Mouse (Mus musculus) forebrain, embryonic 13.5 days (tissue): ENCODE data around the gene Padi3. TPM values are rescaled to one million over a fixed set of nuclear protein-coding genes. Genes with fewer than 3 reads are reported as not detected.

Experiments
- ATAC-seq: fragments of 200-750 bp; cut with Nextera tagmentation; 2 replicates; pipeline ENCODE4 v1.8.0; 2017
- H3K27ac ChIP-seq: fragments of 300-500 bp; sonication (generic); 2 replicates; pipeline ENCODE4 v1.5.1; 2015; ENCODE audit warnings: inconsistent platforms, mild to moderate bottlenecking, moderate library complexity
- H3K27me3 ChIP-seq: fragments of 300-500 bp; sonication (generic); 2 replicates; pipeline ENCODE4 v1.6.1; 2015; ENCODE audit warnings: mild to moderate bottlenecking, inconsistent platforms
- H3K36me3 ChIP-seq: fragments of 300-500 bp; sonication (generic); 2 replicates; pipeline ENCODE4 v1.6.1; 2015; ENCODE audit warnings: mild to moderate bottlenecking, inconsistent platforms; ENCODE audit not compliant: poor library complexity, severe bottlenecking
- H3K4me1 ChIP-seq: fragments of 300-500 bp; sonication (generic); 2 replicates; pipeline ENCODE4 v1.6.1; 2015; ENCODE audit warnings: inconsistent platforms
- H3K4me2 ChIP-seq: fragments of 300-500 bp; sonication (generic); 2 replicates; pipeline ENCODE4 v1.6.1; 2015; ENCODE audit warnings: inconsistent platforms, mild to moderate bottlenecking, moderate library complexity
- H3K4me3 ChIP-seq: fragments of 300-500 bp; sonication (generic); 2 replicates; pipeline ENCODE4 v1.5.1; 2015; ENCODE audit warnings: mild to moderate bottlenecking, inconsistent platforms
- H3K9ac ChIP-seq: fragments of 300-500 bp; sonication (generic); 2 replicates; pipeline ENCODE4 v1.6.1; 2015; ENCODE audit warnings: mild to moderate bottlenecking, inconsistent platforms
- H3K9me3 ChIP-seq: fragments of 300-500 bp; sonication (generic); replicated peaks from 2 replicates; pipeline ENCODE4 v1.6.1; 2016; ENCODE audit warnings: inconsistent platforms
- WGBS: fragments of 180-500 bp; shearing (Covaris S2); methylation state at CpG from one replicate; pipeline ENCODE4 v1.1.7; 2015; 5-methylcytosine and 5-hydroxymethylcytosine counted together
- polyA plus RNA-seq: library from polyadenylated mRNA; unstranded; fragments of >200 nt; fragmentation: Nextera tagmentation; extraction: Ambion mirVana; gene quantifications from 2 replicates; pipeline ENCODE4 v1.2.1, GENCODE M21; 2015

Padi3 gene
- polyA plus RNA-seq, 1 experiment from 2014 or later: not detected

- 21% methylated on average over 8 of the region's 8 CpGs for WGBS
- ATAC-seq: no peak
- no peak overlapping the region for H3K4me3 ChIP-seq
- H3K4me1 ChIP-seq: peaks cover 36% of the 10 kb centered on the region
- no peaks in the 10 kb centered on the region for H3K36me3 ChIP-seq
- H3K27ac ChIP-seq: no peak overlapping the region
- no peaks in the 10 kb centered on the region for H3K9me3 ChIP-seq
- H3K9ac ChIP-seq: no peak overlapping the region
- H3K27me3 ChIP-seq: no peaks in the 10 kb centered on the region
- no peak overlapping the region for H3K4me2 ChIP-seq
Measured at GRCm38 (mm10) chr4:140837879-140838278, 27.4 kb upstream of the Padi3 start.

GRCm38 (mm10) chr4:140836208-140836866 is 25.9 kb upstream of the Padi3 start:
- WGBS: 50% methylated on average over 11 of the region's 11 CpGs
- H3K36me3 ChIP-seq: no peaks in the 10 kb centered on the region
- H3K4me1 ChIP-seq: peaks cover 36% of the 10 kb centered on the region
- no peak overlapping the region for H3K4me3 ChIP-seq
- no peak overlapping the region for H3K27ac ChIP-seq
- H3K27me3 ChIP-seq: no peaks in the 10 kb centered on the region
- no peak overlapping the region for H3K4me2 ChIP-seq
- H3K9me3 ChIP-seq: no peaks in the 10 kb centered on the region
- ATAC-seq: peak; percentile 27; the same call in 1 of the 2 replicates
- H3K9ac ChIP-seq: no peak overlapping the region

- H3K4me1 ChIP-seq: peaks cover 36% of the 10 kb centered on the region
- H3K27ac ChIP-seq: no peak overlapping the region
- no peaks in the 10 kb centered on the region for H3K27me3 ChIP-seq
- peak overlapping the region; percentile 27 for H3K4me2 ChIP-seq
- H3K4me3 ChIP-seq: no peak overlapping the region
- H3K9ac ChIP-seq: no peak overlapping the region
- no peaks in the 10 kb centered on the region for H3K36me3 ChIP-seq
- peak; percentile 79 for ATAC-seq
- no peaks in the 10 kb centered on the region for H3K9me3 ChIP-seq
- 0% methylated on average over 10 of the region's 10 CpGs for WGBS
Measured at GRCm38 (mm10) chr4:140835682-140836081, 25.2 kb upstream of the Padi3 start.

- H3K4me2 ChIP-seq: no peak overlapping the region
- peaks cover 36% of the 10 kb centered on the region for H3K4me1 ChIP-seq
- no peaks in the 10 kb centered on the region for H3K36me3 ChIP-seq
- H3K27ac ChIP-seq: no peak overlapping the region
- no peak overlapping the region for H3K9ac ChIP-seq
- WGBS: 76% methylated on average over 6 of the region's 6 CpGs
- H3K9me3 ChIP-seq: no peaks in the 10 kb centered on the region
- ATAC-seq: no peak
- no peaks in the 10 kb centered on the region for H3K27me3 ChIP-seq
- H3K4me3 ChIP-seq: no peak overlapping the region
Measured at GRCm38 (mm10) chr4:140834327-140834934, 24.0 kb upstream of the Padi3 start.

- Histone ChIP-seq H3K36me3 (no peaks in the 10 kb centered on the region), H3K27me3 (no peaks in the 10 kb centered on the region), H3K4me1 (peaks cover 32% of the 10 kb centered on the region), H3K9ac (no peak overlapping the region), H3K4me3 (no peak overlapping the region), H3K4me2 (no peak overlapping the region), H3K27ac (no peak overlapping the region), H3K9me3 (no peaks in the 10 kb centered on the region)
- ATAC-seq: no peak
- 44% methylated on average over 8 of the region's 8 CpGs for WGBS
Measured at GRCm38 (mm10) chr4:140832821-140833220, 22.4 kb upstream of the Padi3 start.

- Histone ChIP-seq H3K4me3 (no peak overlapping the region), H3K4me1 (peaks cover 31% of the 10 kb centered on the region), H3K4me2 (no peak overlapping the region), H3K27ac (no peak overlapping the region), H3K9ac (no peak overlapping the region), H3K36me3 (no peaks in the 10 kb centered on the region), H3K27me3 (no peaks in the 10 kb centered on the region), H3K9me3 (no peaks in the 10 kb centered on the region)
- no peak for ATAC-seq
- WGBS: 89% methylated on average over 4 of the region's 4 CpGs
Measured at GRCm38 (mm10) chr4:140831808-140832207, 21.4 kb upstream of the Padi3 start.

- no peak overlapping the region for H3K9ac ChIP-seq
- 57% methylated on average over 3 of the region's 3 CpGs for WGBS
- no peak overlapping the region for H3K27ac ChIP-seq
- H3K36me3 ChIP-seq: no peaks in the 10 kb centered on the region
- no peaks in the 10 kb centered on the region for H3K9me3 ChIP-seq
- no peak overlapping the region for H3K4me2 ChIP-seq
- H3K4me3 ChIP-seq: no peak overlapping the region
- no peaks in the 10 kb centered on the region for H3K4me1 ChIP-seq
- ATAC-seq: no peak
- H3K27me3 ChIP-seq: no peaks in the 10 kb centered on the region
Measured at GRCm38 (mm10) chr4:140827237-140827636, 16.8 kb upstream of the Padi3 start.

GRCm38 (mm10) chr4:140825942-140826341 is 15.5 kb upstream of the Padi3 start:
- Histone ChIP-seq H3K9ac (no peak overlapping the region), H3K4me3 (no peak overlapping the region), H3K4me1 (no peaks in the 10 kb centered on the region), H3K4me2 (no peak overlapping the region), H3K36me3 (no peaks in the 10 kb centered on the region), H3K27ac (no peak overlapping the region), H3K27me3 (no peaks in the 10 kb centered on the region), H3K9me3 (no peaks in the 10 kb centered on the region)
- no peak for ATAC-seq
- 60% methylated on average over 11 of the region's 11 CpGs for WGBS

GRCm38 (mm10) chr4:140821988-140822387 is 11.5 kb upstream of the Padi3 start:
- no peak overlapping the region for H3K4me2 ChIP-seq
- H3K27me3 ChIP-seq: no peaks in the 10 kb centered on the region
- WGBS: 54% methylated on average over 5 of the region's 5 CpGs
- no peak for ATAC-seq
- no peak overlapping the region for H3K4me3 ChIP-seq
- no peaks in the 10 kb centered on the region for H3K36me3 ChIP-seq
- no peaks in the 10 kb centered on the region for H3K4me1 ChIP-seq
- H3K9me3 ChIP-seq: no peaks in the 10 kb centered on the region
- no peak overlapping the region for H3K27ac ChIP-seq
- no peak overlapping the region for H3K9ac ChIP-seq

- Histone ChIP-seq H3K9ac (no peak overlapping the region), H3K4me2 (no peak overlapping the region), H3K27me3 (peaks cover 14% of the 10 kb centered on the region; the same call in 1 of the 2 replicates), H3K36me3 (no peaks in the 10 kb centered on the region), H3K4me1 (peaks cover 23% of the 10 kb centered on the region), H3K9me3 (no peaks in the 10 kb centered on the region), H3K27ac (no peak overlapping the region), H3K4me3 (no peak overlapping the region)
- ATAC-seq: no peak
- 90% methylated on average over 8 of the region's 8 CpGs for WGBS
Measured at GRCm38 (mm10) chr4:140817413-140817812, 7.0 kb upstream of the Padi3 start.

GRCm38 (mm10) chr4:140815996-140816917 is 5.8 kb upstream of the Padi3 start:
- no peak for ATAC-seq
- Histone ChIP-seq H3K9ac (no peak overlapping the region), H3K4me2 (no peak overlapping the region), H3K4me1 (peaks cover 27% of the 10 kb centered on the region), H3K4me3 (no peak overlapping the region), H3K27ac (no peak overlapping the region), H3K27me3 (peaks cover 14% of the 10 kb centered on the region; the same call in 1 of the 2 replicates), H3K9me3 (no peaks in the 10 kb centered on the region), H3K36me3 (no peaks in the 10 kb centered on the region)
- WGBS: 59% methylated on average over 10 of the region's 10 CpGs

GRCm38 (mm10) chr4:140815496-140815895 is 5.0 kb upstream of the Padi3 start:
- 85% methylated on average over 5 of the region's 5 CpGs for WGBS
- Histone ChIP-seq H3K4me1 (peaks cover 27% of the 10 kb centered on the region), H3K27ac (no peak overlapping the region), H3K27me3 (peaks cover 14% of the 10 kb centered on the region; the same call in 1 of the 2 replicates), H3K4me3 (no peak overlapping the region), H3K9me3 (no peaks in the 10 kb centered on the region), H3K4me2 (no peak overlapping the region), H3K9ac (no peak overlapping the region), H3K36me3 (no peaks in the 10 kb centered on the region)
- no peak for ATAC-seq
